Mouse (Mus musculus): Measurements from ENCODE around the gene Prss29.

- no peak for TF ChIP-seq POLR2A (IDR thresholded peaks at IDR 0.05; ENCODE audit: borderline replicate concordance, extremely low read depth, low read depth, low read length)
- TF ChIP-seq CTCF (IDR thresholded peaks at IDR 0.05; ENCODE audit: insufficient read depth, low read length), result no peak
These were observed 43.7 kb upstream of the Prss29 start, which contains the start of gene Ube2i for GRCm38 (mm10) chr17:25274571-25275346.

Measured in lung, adult 2 months (tissue).